Mouse (Mus musculus) heart, embryonic 15.5 days (tissue): ENCODE data around the gene Ttc16. TPM values are rescaled to one million over a fixed set of nuclear protein-coding genes. Genes with fewer than 3 reads are reported as not detected.
A peak's percentile ranks its signal among the peaks of the same experiment; 100 is the strongest.

Source experiments
- ATAC-seq: fragments of 200-750 bp; cut with Nextera tagmentation; replicated peaks from 2 replicates; pipeline ENCODE4 v1.8.0; 2017; ENCODE audit warnings: low read depth, moderate TSS enrichment; ENCODE audit not compliant: insufficient number of reproducible peaks, insufficient read depth, low FRiP score
- H3K27ac ChIP-seq: fragments of 300-500 bp; sonication (generic); 2 replicates; pipeline ENCODE4 v1.5.1; 2015; ENCODE audit warnings: mild to moderate bottlenecking, inconsistent platforms
- H3K27me3 ChIP-seq: fragments of 300-500 bp; sonication (generic); 2 replicates; pipeline ENCODE4 v1.6.1; 2015; ENCODE audit warnings: inconsistent platforms
- H3K36me3 ChIP-seq: fragments of 300-500 bp; sonication (generic); 2 replicates; pipeline ENCODE4 v1.6.1; 2015; ENCODE audit warnings: mild to moderate bottlenecking, inconsistent platforms
- H3K4me1 ChIP-seq: fragments of 300-500 bp; sonication (generic); replicated peaks from 2 replicates; pipeline ENCODE4 v1.6.1; 2015; ENCODE audit warnings: inconsistent platforms
- H3K4me2 ChIP-seq: fragments of 300-500 bp; sonication (generic); 2 replicates; pipeline ENCODE4 v1.6.1; 2015; ENCODE audit warnings: inconsistent platforms, mild to moderate bottlenecking, moderate library complexity
- H3K4me3 ChIP-seq: fragments of 300-500 bp; sonication (generic); 2 replicates; pipeline ENCODE4 v1.5.1; 2015; ENCODE audit warnings: mild to moderate bottlenecking, inconsistent platforms
- H3K9ac ChIP-seq: fragments of 300-500 bp; sonication (generic); 2 replicates; pipeline ENCODE4 v1.6.1; 2015; ENCODE audit warnings: mild to moderate bottlenecking, inconsistent platforms
- H3K9me3 ChIP-seq: fragments of 300-500 bp; sonication (generic); replicated peaks from 2 replicates; pipeline ENCODE4 v1.6.1; 2016; ENCODE audit warnings: inconsistent platforms
- WGBS: fragments of 180-500 bp; shearing (Covaris S2); methylation state at CpG from one replicate; pipeline ENCODE4 v1.1.7; 2015; ENCODE audit warnings: mixed read lengths; 5-methylcytosine and 5-hydroxymethylcytosine counted together
- polyA plus RNA-seq: library from polyadenylated mRNA; unstranded; fragments of >200 nt; fragmentation: Nextera tagmentation; extraction: Ambion mirVana; gene quantifications from 2 replicates; pipeline ENCODE4 v1.2.1, GENCODE M21; 2015

Ttc16 gene
- polyA plus RNA-seq, 1 experiment from 2014 or later = 0.15 TPM

- no peak overlapping the region for H3K4me3 ChIP-seq
- H3K9ac ChIP-seq = no peak overlapping the region; the same call in 1 of the 2 replicates
These were observed 61.1 kb downstream of the Ttc16 start for GRCm38 (mm10) chr2:32714117-32714986.

GRCm38 (mm10) chr2:32712934-32713817 is 62.3 kb downstream of the Ttc16 start, which contains the start of gene Cdk9:
Gene Cdk9, minus strand, starts transcription at chr2:32713076.
- under 1% methylated on average over 52 of the region's 79 CpGs for WGBS

More at GRCm38 (mm10) chr2:32714117-32714986, 61.1 kb downstream of the Ttc16 start:
- Histone ChIP-seq H3K27me3 (no peaks in the 10 kb centered on the region), H3K4me2 (peak overlapping the region; percentile 17; the same call in 1 of the 2 replicates), H3K36me3 (peaks cover 13% of the 10 kb centered on the region), H3K27ac (peak overlapping the region; percentile 99), H3K9me3 (no peaks in the 10 kb centered on the region), H3K4me1 (peaks cover 28% of the 10 kb centered on the region)
- 40% methylated on average over 11 of the region's 11 CpGs for WGBS
- no peak for ATAC-seq

GRCm38 (mm10) chr2:32712586-32712933 is 62.9 kb downstream of the Ttc16 start:
- H3K4me3 ChIP-seq = peak overlapping the region; percentile 91
- WGBS = under 1% methylated on average over 40 of the region's 44 CpGs
- peak; percentile 89 for ATAC-seq

More at GRCm38 (mm10) chr2:32712934-32713817, 62.3 kb downstream of the Ttc16 start, which contains the start of gene Cdk9:
- Histone ChIP-seq H3K36me3 (peaks cover 25% of the 10 kb centered on the region), H3K9ac (peak within 1 kb of the TSS; percentile 88), H3K27ac (peak within 1 kb of the TSS; percentile 99), H3K27me3 (no peaks in the 10 kb centered on the region), H3K4me1 (peaks cover 28% of the 10 kb centered on the region), H3K4me3 (peak within 1 kb of the TSS; percentile 91), H3K4me2 (peak within 1 kb of the TSS; percentile 86), H3K9me3 (no peaks in the 10 kb centered on the region)
- ATAC-seq = peak; percentile 85

GRCm38 (mm10) chr2:32712108-32712551 is 63.3 kb downstream of the Ttc16 start:
- Histone ChIP-seq H3K27ac (peak overlapping the region; percentile 99), H3K9ac (peak overlapping the region; percentile 88), H3K4me3 (peak overlapping the region; percentile 91), H3K4me2 (peak overlapping the region; percentile 86), H3K36me3 (peaks cover 35% of the 10 kb centered on the region), H3K9me3 (no peaks in the 10 kb centered on the region), H3K27me3 (no peaks in the 10 kb centered on the region), H3K4me1 (peaks cover 28% of the 10 kb centered on the region)
- peak; percentile 41 for ATAC-seq
- WGBS = under 1% methylated on average over 41 of the region's 41 CpGs

More at GRCm38 (mm10) chr2:32712586-32712933, 62.9 kb downstream of the Ttc16 start:
- Histone ChIP-seq H3K9me3 (no peaks in the 10 kb centered on the region), H3K9ac (peak overlapping the region; percentile 88), H3K27ac (peak overlapping the region; percentile 99), H3K4me1 (peaks cover 28% of the 10 kb centered on the region), H3K27me3 (no peaks in the 10 kb centered on the region), H3K4me2 (peak overlapping the region; percentile 86), H3K36me3 (peaks cover 31% of the 10 kb centered on the region)

GRCm38 (mm10) chr2:32711301-32712056 is 64.0 kb downstream of the Ttc16 start:
- ATAC-seq = no peak
- WGBS = 25% methylated on average over 9 of the region's 9 CpGs

GRCm38 (mm10) chr2:32710425-32710824 is 65.0 kb downstream of the Ttc16 start:
- Histone ChIP-seq H3K4me3 (no peak overlapping the region), H3K4me2 (no peak overlapping the region), H3K36me3 (peaks cover 52% of the 10 kb centered on the region), H3K9ac (no peak overlapping the region), H3K4me1 (peaks cover 27% of the 10 kb centered on the region), H3K27me3 (no peaks in the 10 kb centered on the region), H3K27ac (no peak overlapping the region), H3K9me3 (no peaks in the 10 kb centered on the region)
- WGBS = 82% methylated on average over 5 of the region's 5 CpGs
- ATAC-seq = no peak

More at GRCm38 (mm10) chr2:32711301-32712056, 64.0 kb downstream of the Ttc16 start:
- no peaks in the 10 kb centered on the region for H3K9me3 ChIP-seq
- no peaks in the 10 kb centered on the region for H3K27me3 ChIP-seq
- peak overlapping the region; percentile 99 for H3K27ac ChIP-seq
- peaks cover 28% of the 10 kb centered on the region for H3K4me1 ChIP-seq
- H3K4me2 ChIP-seq = peak overlapping the region; percentile 86
- H3K9ac ChIP-seq = peak overlapping the region; percentile 88
- peak overlapping the region; percentile 91 for H3K4me3 ChIP-seq
- peaks cover 41% of the 10 kb centered on the region for H3K36me3 ChIP-seq

GRCm38 (mm10) chr2:32709521-32710137 is 65.8 kb downstream of the Ttc16 start:
- H3K4me3 ChIP-seq = no peak overlapping the region
- peaks cover 19% of the 10 kb centered on the region for H3K4me1 ChIP-seq
- peaks cover 60% of the 10 kb centered on the region for H3K36me3 ChIP-seq
- no peak overlapping the region for H3K4me2 ChIP-seq
- no peak for ATAC-seq
- H3K27me3 ChIP-seq = no peaks in the 10 kb centered on the region
- no peak overlapping the region for H3K9ac ChIP-seq
- no peaks in the 10 kb centered on the region for H3K9me3 ChIP-seq
- 86% methylated on average over 20 of the region's 20 CpGs for WGBS
- no peak overlapping the region for H3K27ac ChIP-seq

- Histone ChIP-seq H3K4me3 (no peak overlapping the region), H3K4me1 (peaks cover 12% of the 10 kb centered on the region)
These were observed 66.8 kb downstream of the Ttc16 start for GRCm38 (mm10) chr2:32708643-32709042.

More at GRCm38 (mm10) chr2:32708643-32709042, 66.8 kb downstream of the Ttc16 start:
- no peak for ATAC-seq
- Histone ChIP-seq H3K4me2 (no peak overlapping the region), H3K36me3 (peaks cover 69% of the 10 kb centered on the region), H3K9me3 (no peaks in the 10 kb centered on the region), H3K27me3 (no peaks in the 10 kb centered on the region), H3K9ac (no peak overlapping the region), H3K27ac (no peak overlapping the region)
- 39% methylated on average over 3 of the region's 3 CpGs for WGBS
